Mouse (Mus musculus) kidney, embryonic 15.5 days (tissue): Measurements from ENCODE around the gene Acot1. TPM values are rescaled to one million over a fixed set of nuclear protein-coding genes. Genes with fewer than 3 reads are reported as not detected.
A peak's percentile ranks its signal among the peaks of the same experiment; 100 is the strongest.
"Not testable (repeated sequence)": the region's sequence is repeated elsewhere in the genome, so short reads cannot be mapped to it uniquely, and the experiment has no call there.

Experiments used
- ATAC-seq: fragments of 200-750 bp; cut with Nextera tagmentation; replicated peaks from 2 replicates; pipeline ENCODE4 v1.8.0; 2017; ENCODE audit warnings: moderate TSS enrichment; ENCODE audit not compliant: low FRiP score
- H3K27ac ChIP-seq: fragments of 300-500 bp; sonication (generic); 2 replicates; pipeline ENCODE4 v1.5.1; 2015; ENCODE audit warnings: mild to moderate bottlenecking, inconsistent platforms
- H3K27me3 ChIP-seq: fragments of 300-500 bp; sonication (generic); 2 replicates; pipeline ENCODE4 v1.6.1; 2015; ENCODE audit warnings: inconsistent platforms
- H3K36me3 ChIP-seq: fragments of 300-500 bp; sonication (generic); 2 replicates; pipeline ENCODE4 v1.6.1; 2015; ENCODE audit warnings: inconsistent platforms
- H3K4me1 ChIP-seq: fragments of 300-500 bp; sonication (generic); 2 replicates; pipeline ENCODE4 v1.6.1; 2015; ENCODE audit warnings: inconsistent platforms
- H3K4me2 ChIP-seq: fragments of 300-500 bp; sonication (generic); 2 replicates; pipeline ENCODE4 v1.6.1; 2015; ENCODE audit warnings: moderate library complexity, mild to moderate bottlenecking, inconsistent platforms
- H3K4me3 ChIP-seq: fragments of 300-500 bp; sonication (generic); replicated peaks from 2 replicates; pipeline ENCODE4 v1.5.1; 2015; ENCODE audit warnings: mild to moderate bottlenecking, inconsistent platforms
- H3K9ac ChIP-seq: fragments of 300-500 bp; sonication (generic); 2 replicates; pipeline ENCODE4 v1.6.1; 2015; ENCODE audit warnings: mild to moderate bottlenecking, inconsistent platforms
- H3K9me3 ChIP-seq: fragments of 300-500 bp; sonication (generic); replicated peaks from 2 replicates; pipeline ENCODE4 v1.6.1; 2016; ENCODE audit warnings: inconsistent platforms
- WGBS: fragments of 180-500 bp; shearing (Covaris S2); methylation state at CpG from one replicate; pipeline ENCODE4 v1.1.7; 2015; ENCODE audit warnings: mixed read lengths; 5-methylcytosine and 5-hydroxymethylcytosine counted together
- polyA plus RNA-seq: library from polyadenylated mRNA; unstranded; fragments of >200 nt; fragmentation: Nextera tagmentation; extraction: Ambion mirVana; gene quantifications from 2 replicates; pipeline ENCODE4 v1.2.1, GENCODE M21; 2015

Acot1 gene
- polyA plus RNA-seq, 1 experiment from 2014 or later = 53.7 TPM

GRCm38 (mm10) chr12:84046906-84047305, 37.6 kb downstream of the Acot1 start:
- Histone ChIP-seq H3K9me3 (peaks cover 9% of the 10 kb centered on the region), H3K9ac (no peak overlapping the region), H3K4me2 (no peak overlapping the region), H3K27me3 (0 out of 2 replicates have a peak, but pooled peaks cover 4% of the 10 kb centered on the region), H3K4me1 (no peaks in the 10 kb centered on the region), H3K27ac (no peak overlapping the region), H3K4me3 (no peak overlapping the region), H3K36me3 (no peaks in the 10 kb centered on the region)
- ATAC-seq = no peak
- WGBS = 97% methylated on average over 1 of the region's 1 CpGs

- ATAC-seq, H3K27ac ChIP-seq, H3K4me1 ChIP-seq, H3K4me2 ChIP-seq, H3K4me3 ChIP-seq, H3K9me3 ChIP-seq, H3K36me3 ChIP-seq, H3K9ac ChIP-seq: not testable (repeated sequence)
- WGBS = 87% methylated on average over 5 of the region's 5 CpGs
- peaks cover 30% of the 10 kb centered on the region for H3K27me3 ChIP-seq
These were observed 41.5 kb downstream of the Acot1 start for GRCm38 (mm10) chr12:84050744-84051143.

GRCm38 (mm10) chr12:84051937-84052474, 42.7 kb downstream of the Acot1 start, which contains the start of gene Acot3:
Gene Acot3 (plus strand): TSS chr12:84052144.
- Histone ChIP-seq H3K9me3 (peaks cover 9% of the 10 kb centered on the region), H3K27ac (no peak within 1 kb of the TSS), H3K9ac (no peak within 1 kb of the TSS), H3K27me3 (peaks cover 30% of the 10 kb centered on the region), H3K36me3 (no peaks in the 10 kb centered on the region), H3K4me2 (peak within 1 kb of the TSS; percentile 94), H3K4me1 (peaks cover 10% of the 10 kb centered on the region), H3K4me3 (peak within 1 kb of the TSS; percentile 51)
- 73% methylated on average over 5 of the region's 5 CpGs for WGBS
- no peak for ATAC-seq

- Histone ChIP-seq H3K4me3 (0 out of 2 replicates have a peak overlapping the region, but pooled peaks have one; percentile 3), H3K9ac (no peak overlapping the region), H3K36me3 (no peaks in the 10 kb centered on the region), H3K27ac (no peak overlapping the region), H3K9me3 (peaks cover 9% of the 10 kb centered on the region), H3K27me3 (peaks cover 30% of the 10 kb centered on the region), H3K4me1 (peaks cover 10% of the 10 kb centered on the region), H3K4me2 (peak overlapping the region; percentile 94; the same call in 1 of the 2 replicates)
- 89% methylated on average over 7 of the region's 7 CpGs for WGBS
- no peak for ATAC-seq
These were observed 43.3 kb downstream of the Acot1 start for GRCm38 (mm10) chr12:84052609-84053008.

GRCm38 (mm10) chr12:84053173-84053572, 43.9 kb downstream of the Acot1 start:
- peak overlapping the region; percentile 94 for H3K4me2 ChIP-seq
- H3K4me1 ChIP-seq = peaks cover 10% of the 10 kb centered on the region
- WGBS = 16% methylated on average over 16 of the region's 16 CpGs
- H3K27ac ChIP-seq = no peak overlapping the region
- peak overlapping the region; percentile 51 for H3K4me3 ChIP-seq
- ATAC-seq = no peak
- H3K36me3 ChIP-seq = no peaks in the 10 kb centered on the region
- peak overlapping the region; percentile 41 for H3K9ac ChIP-seq
- peaks cover 7% of the 10 kb centered on the region for H3K9me3 ChIP-seq
- peaks cover 30% of the 10 kb centered on the region for H3K27me3 ChIP-seq

GRCm38 (mm10) chr12:84053679-84054391, 44.5 kb downstream of the Acot1 start:
- peak overlapping the region; percentile 94 for H3K4me2 ChIP-seq
- peaks cover 10% of the 10 kb centered on the region for H3K4me1 ChIP-seq
- ATAC-seq = peak; percentile 29; the same call in 1 of the 2 replicates

GRCm38 (mm10) chr12:84060946-84061345, 51.7 kb downstream of the Acot1 start:
- WGBS = 35% methylated on average over 2 of the region's 2 CpGs
- ATAC-seq = no peak
- peaks cover 3% of the 10 kb centered on the region; the same call in 1 of the 2 replicates for H3K27me3 ChIP-seq

More at GRCm38 (mm10) chr12:84053679-84054391, 44.5 kb downstream of the Acot1 start:
- Histone ChIP-seq H3K9ac (peak overlapping the region; percentile 41), H3K9me3 (0 out of 2 replicates have a peak, but pooled peaks cover under 1% of the 10 kb centered on the region), H3K4me3 (peak overlapping the region; percentile 51), H3K27ac (no peak overlapping the region), H3K36me3 (no peaks in the 10 kb centered on the region), H3K27me3 (peaks cover 30% of the 10 kb centered on the region)
- 4% methylated on average over 28 of the region's 46 CpGs for WGBS

GRCm38 (mm10) chr12:84062336-84062735, 53.0 kb downstream of the Acot1 start:
- peaks cover 12% of the 10 kb centered on the region for H3K27me3 ChIP-seq
- no peak for ATAC-seq
- H3K4me3 ChIP-seq = no peak overlapping the region
- H3K4me1 ChIP-seq = no peaks in the 10 kb centered on the region
- WGBS = 94% methylated on average over 20 of the region's 20 CpGs
- no peak overlapping the region for H3K27ac ChIP-seq
- H3K4me2 ChIP-seq = no peak overlapping the region
- no peaks in the 10 kb centered on the region for H3K9me3 ChIP-seq
- no peaks in the 10 kb centered on the region for H3K36me3 ChIP-seq
- no peak overlapping the region for H3K9ac ChIP-seq

More at GRCm38 (mm10) chr12:84060946-84061345, 51.7 kb downstream of the Acot1 start:
- H3K9me3 ChIP-seq = no peaks in the 10 kb centered on the region
- no peaks in the 10 kb centered on the region for H3K4me1 ChIP-seq
- H3K4me2 ChIP-seq = no peak overlapping the region
- no peak overlapping the region for H3K4me3 ChIP-seq
- H3K27ac ChIP-seq = no peak overlapping the region
- H3K36me3 ChIP-seq = no peaks in the 10 kb centered on the region
- H3K9ac ChIP-seq = no peak overlapping the region

GRCm38 (mm10) chr12:84063228-84063627, 53.9 kb downstream of the Acot1 start:
- no peak overlapping the region for H3K27ac ChIP-seq
- H3K9me3 ChIP-seq = no peaks in the 10 kb centered on the region
- no peaks in the 10 kb centered on the region for H3K36me3 ChIP-seq
- peaks cover 21% of the 10 kb centered on the region for H3K27me3 ChIP-seq
- H3K4me2 ChIP-seq = no peak overlapping the region
- H3K4me3 ChIP-seq = no peak overlapping the region
- no peak for ATAC-seq
- H3K4me1 ChIP-seq = no peaks in the 10 kb centered on the region
- 76% methylated on average over 5 of the region's 5 CpGs for WGBS
- no peak overlapping the region for H3K9ac ChIP-seq

GRCm38 (mm10) chr12:84063833-84064232, 54.5 kb downstream of the Acot1 start:
- Histone ChIP-seq H3K4me3 (no peak overlapping the region), H3K27me3 (peaks cover 27% of the 10 kb centered on the region), H3K27ac (no peak overlapping the region), H3K4me1 (no peaks in the 10 kb centered on the region), H3K9ac (no peak overlapping the region), H3K36me3 (no peaks in the 10 kb centered on the region), H3K4me2 (no peak overlapping the region), H3K9me3 (no peaks in the 10 kb centered on the region)
- ATAC-seq = no peak
- WGBS = 85% methylated on average over 2 of the region's 2 CpGs

GRCm38 (mm10) chr12:84064621-84065020, 55.3 kb downstream of the Acot1 start:
- no peak overlapping the region for H3K9ac ChIP-seq
- no peak overlapping the region for H3K4me3 ChIP-seq
- peaks cover 33% of the 10 kb centered on the region for H3K27me3 ChIP-seq
- no peak overlapping the region for H3K4me2 ChIP-seq
- no peaks in the 10 kb centered on the region for H3K36me3 ChIP-seq
- H3K27ac ChIP-seq = no peak overlapping the region
- H3K4me1 ChIP-seq = peaks cover 7% of the 10 kb centered on the region
- ATAC-seq = no peak
- H3K9me3 ChIP-seq = no peaks in the 10 kb centered on the region
- 74% methylated on average over 8 of the region's 8 CpGs for WGBS

GRCm38 (mm10) chr12:84067752-84068151, 58.5 kb downstream of the Acot1 start:
- Histone ChIP-seq H3K9me3 (no peaks in the 10 kb centered on the region), H3K36me3 (no peaks in the 10 kb centered on the region), H3K4me3 (no peak overlapping the region), H3K27me3 (peaks cover 48% of the 10 kb centered on the region), H3K4me1 (peaks cover 10% of the 10 kb centered on the region), H3K9ac (no peak overlapping the region), H3K27ac (no peak overlapping the region), H3K4me2 (no peak overlapping the region)
- WGBS = 82% methylated on average over 4 of the region's 4 CpGs
- no peak for ATAC-seq
